Mouse (Mus musculus) lung, postnatal 4 days (tissue): Measurements from ENCODE around the gene Polr1d.

Experiments used
- DNase-seq, 2 experiments: peaks; one replicate each; pipeline ENCODE4 v3.0.0; 2021

Polr1d gene

DNA sequence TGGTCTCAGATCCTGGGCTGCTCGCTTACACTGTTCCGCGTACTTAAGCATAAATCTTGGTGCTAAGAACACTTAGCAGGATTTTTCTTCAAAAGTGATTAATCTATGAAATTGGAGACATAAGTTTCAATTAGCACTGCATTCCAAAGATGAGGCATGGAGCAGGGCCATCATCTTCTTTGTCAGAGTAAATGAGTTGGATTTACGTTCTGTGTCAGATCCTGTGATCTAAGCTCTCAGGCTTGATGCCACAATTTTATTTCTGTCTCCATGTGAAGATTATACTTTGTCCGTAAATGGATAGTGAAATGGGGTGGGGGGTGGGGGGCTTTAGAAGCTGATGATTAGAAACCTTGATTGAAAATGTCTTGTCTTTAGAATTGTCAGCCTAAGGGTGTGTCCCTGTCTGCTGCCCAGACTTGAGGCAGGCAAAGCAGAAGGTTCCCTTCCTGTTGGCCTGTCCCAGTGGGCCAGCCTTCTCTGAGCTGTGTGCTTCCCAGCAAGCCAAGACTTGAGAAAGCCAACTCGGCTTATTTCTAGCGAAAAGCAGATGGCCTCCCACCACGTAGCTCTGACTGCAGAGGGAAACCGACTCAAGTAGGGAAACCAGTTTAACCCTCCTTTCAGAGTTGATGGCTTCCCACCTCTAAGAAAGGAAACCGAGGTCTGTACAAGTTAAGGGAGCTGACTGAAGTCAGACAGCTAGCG, 13.6 kb downstream of the Polr1d start:
- no peak for DNase-seq

DNA sequence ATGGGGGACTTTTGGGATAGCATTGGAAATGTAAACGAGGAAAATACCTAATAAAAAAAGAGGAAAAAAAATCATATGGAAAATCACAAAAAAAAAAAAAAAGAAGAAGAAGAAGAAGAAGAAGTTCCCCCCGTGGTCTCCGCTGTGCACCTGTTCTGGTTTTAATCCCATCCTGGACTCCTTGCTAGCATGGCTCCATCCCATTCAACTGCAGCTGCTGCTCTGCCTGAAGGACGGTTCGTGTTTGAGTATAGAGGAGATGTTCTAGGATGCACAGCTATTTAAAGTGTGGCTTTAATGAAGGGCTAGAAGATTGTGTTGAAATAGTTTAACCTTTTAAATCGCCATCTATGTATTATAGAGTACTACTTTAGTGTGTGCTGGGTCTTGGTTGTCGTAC, 15.6 kb downstream of the Polr1d start:
- DNase-seq, result no peak

DNA sequence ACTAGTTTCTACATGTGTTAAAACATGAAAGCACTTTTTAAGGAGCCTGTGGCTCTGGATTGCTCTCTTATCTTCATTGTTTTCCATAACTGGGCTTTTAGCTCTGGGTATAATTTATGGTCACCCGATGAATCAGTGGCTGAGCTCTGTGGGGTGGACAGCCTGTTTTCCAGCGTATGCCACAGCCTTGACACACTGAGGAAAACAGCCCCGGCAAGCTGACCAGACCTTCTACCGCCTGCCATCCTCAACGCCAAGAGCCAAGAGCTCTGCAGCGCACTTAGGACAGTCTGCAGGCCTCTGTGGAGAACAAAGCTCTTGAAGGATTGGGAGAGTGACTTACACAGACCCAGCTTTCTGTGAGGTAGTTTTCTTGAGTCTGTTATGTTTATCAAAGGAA, 17.4 kb downstream of the Polr1d start:
- DNase-seq, result no peak

- DNase-seq, result no peak
These were observed 19.7 kb downstream of the Polr1d start for GRCm38 (mm10) chr5:147096586-147096985.

- DNase-seq, result no peak
These were observed 21.8 kb downstream of the Polr1d start for GRCm38 (mm10) chr5:147098667-147099066.

- no peak for DNase-seq
These were observed 23.3 kb downstream of the Polr1d start for GRCm38 (mm10) chr5:147100180-147100579.

DNA sequence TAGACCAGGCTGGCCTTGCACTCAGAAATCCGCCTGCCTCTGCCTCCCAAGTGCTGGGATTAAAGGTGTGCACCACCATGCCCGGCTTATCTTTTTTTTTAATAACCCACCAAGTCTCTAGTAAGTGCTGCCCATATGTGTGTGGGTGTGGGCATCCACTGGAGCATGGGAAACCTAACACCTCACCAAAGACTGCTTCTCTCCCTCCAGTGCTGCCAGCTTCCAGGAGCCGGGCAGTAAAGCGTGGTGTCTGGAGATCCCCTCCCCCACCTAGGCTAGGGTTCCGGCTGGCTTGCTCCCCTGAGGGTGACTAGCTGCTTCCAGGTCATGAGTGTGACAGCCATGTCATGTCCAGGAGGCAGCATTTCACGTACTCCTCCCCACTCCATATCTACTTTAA, 25.4 kb downstream of the Polr1d start:
- no peak for DNase-seq

DNA sequence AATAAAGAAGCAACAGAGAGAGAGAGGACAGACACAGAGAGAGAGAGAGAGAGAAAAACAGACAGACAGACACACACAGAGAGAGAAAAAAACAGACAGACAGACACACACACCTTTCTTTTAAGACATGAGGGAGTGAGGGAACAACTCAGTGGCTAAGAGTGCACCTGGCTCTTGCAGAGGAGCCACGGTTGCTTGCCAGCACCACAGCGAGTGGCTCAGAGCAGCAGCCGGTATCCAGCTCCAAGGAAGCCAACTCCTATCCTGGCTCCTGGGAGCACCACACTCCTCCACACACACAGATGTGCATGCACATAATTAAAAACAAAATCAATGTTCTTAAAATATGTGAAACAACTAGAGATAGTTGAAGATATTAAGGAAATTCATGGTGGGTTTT, 30.4 kb downstream of the Polr1d start:
- DNase-seq, result no peak

GRCm38 (mm10) chr5:147108861-147109591, 32.2 kb downstream of the Polr1d start:
- no peak for DNase-seq

GRCm38 (mm10) chr5:147114738-147115137, 37.9 kb downstream of the Polr1d start:
- DNase-seq, result no peak

- DNase-seq, result no peak
These were observed 38.8 kb downstream of the Polr1d start for GRCm38 (mm10) chr5:147115631-147116030.

DNA sequence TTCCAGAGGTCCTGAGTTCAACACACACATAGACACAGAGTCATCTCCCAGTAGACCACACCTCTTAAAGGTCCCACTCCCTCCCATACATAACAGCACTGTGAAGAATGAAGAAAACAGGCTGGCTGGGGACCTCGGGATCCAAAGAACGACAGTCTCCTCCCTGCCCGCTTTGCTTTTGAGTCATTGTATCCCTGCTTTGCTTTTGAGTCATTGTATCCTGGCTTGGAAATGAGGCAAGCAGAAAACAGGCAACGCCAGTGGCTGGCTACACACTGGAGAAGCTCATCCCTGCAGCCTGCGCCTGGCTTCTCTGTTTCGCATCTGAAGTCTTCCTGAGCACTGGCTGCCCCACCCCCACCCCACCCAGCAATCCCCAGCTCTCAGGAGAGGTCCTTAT, 40.2 kb downstream of the Polr1d start:
- no peak for DNase-seq

DNA sequence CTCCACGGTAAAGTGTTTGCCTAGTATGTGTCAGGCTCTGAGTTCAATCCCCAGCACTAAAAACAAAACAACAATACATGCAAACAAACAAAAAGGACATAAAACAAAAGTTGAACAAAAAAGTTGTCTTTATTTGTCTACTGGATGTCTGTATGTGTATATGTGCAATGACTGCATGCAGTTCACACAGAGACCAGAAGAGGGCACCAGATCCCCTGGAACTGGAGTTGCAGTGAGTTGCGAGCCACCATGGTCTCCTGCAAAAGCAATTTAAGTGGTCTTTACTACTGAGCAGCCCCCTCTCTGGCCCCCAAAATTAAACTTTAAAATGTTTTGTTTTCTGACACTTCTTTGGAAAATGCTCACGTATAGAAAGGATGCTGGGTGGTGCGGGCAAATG, 44.3 kb downstream of the Polr1d start:
- no peak for DNase-seq

- DNase-seq, result no peak
These were observed 47.9 kb downstream of the Polr1d start for GRCm38 (mm10) chr5:147124794-147125193.

DNA sequence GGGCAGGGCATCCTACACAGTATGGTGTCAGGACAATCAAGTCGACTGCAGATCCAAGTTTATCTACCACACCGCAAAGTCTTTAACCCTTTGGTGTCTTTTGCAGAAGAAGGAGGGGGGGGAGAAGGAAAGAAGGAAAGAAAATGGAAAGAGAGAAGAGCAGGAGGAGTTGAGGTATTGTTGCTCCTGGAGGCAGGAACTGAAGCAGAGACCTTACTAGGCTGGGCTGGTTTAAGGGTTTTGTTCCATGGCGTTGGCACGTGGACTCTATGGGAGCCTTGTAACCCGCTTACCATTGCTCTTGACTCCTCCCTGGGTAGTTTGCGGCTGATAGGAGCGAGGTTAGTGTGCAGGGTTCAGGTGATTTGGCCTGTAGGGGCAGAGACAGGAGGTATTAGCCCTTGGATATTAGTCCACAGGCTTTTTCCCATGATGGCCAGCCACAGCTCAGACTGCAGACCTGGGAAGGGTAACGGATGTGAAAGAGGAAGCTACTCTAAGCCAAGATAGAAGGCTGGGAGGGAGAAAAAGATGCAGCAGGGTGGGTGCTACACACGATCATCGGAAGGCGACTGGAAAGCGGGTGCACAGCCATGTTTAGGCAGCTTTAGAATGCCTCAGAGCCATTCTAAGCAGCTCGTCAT, 48.8 kb downstream of the Polr1d start:
- DNase-seq, result no peak

DNA sequence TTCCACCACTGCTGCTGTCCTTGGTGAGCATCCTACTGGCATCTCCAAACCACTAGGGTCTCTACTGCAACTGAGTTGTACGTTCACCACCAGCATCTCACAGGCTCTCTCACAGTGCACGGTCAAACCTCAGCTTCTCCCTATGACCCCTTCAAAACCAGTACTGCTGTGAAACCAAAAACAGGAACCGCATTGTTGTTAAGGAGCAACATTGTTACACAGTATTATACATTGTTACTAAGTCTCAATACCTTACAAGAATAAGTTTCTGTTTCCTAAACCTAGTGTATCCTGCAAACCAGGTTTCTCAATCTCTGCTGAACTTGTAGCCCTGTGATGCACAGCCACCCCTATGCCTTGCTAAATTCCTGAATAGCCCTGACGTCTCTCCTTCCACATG, 51.0 kb downstream of the Polr1d start:
- no peak for DNase-seq

DNA sequence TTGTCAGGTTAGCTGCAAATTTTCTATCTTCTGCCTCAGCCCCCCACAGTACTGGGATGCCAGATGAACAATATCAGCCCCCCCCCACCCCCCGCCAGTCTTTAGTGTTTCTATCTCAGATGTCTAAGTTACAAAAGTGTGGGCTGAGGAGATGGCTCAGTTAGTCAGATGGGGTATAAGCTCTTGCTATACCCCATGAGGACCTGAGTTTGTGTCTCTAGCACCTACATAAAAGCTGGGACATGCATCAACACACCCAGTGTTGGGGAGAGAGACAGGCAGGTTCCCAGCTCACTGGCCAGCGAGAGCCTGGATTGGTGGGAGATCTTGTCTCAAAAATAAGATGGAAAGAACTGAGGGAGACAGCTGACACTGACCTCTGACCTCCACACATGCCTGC, 52.6 kb downstream of the Polr1d start:
- no peak for DNase-seq

- DNase-seq, result no peak
These were observed 55.1 kb downstream of the Polr1d start for GRCm38 (mm10) chr5:147131912-147132311.

DNA sequence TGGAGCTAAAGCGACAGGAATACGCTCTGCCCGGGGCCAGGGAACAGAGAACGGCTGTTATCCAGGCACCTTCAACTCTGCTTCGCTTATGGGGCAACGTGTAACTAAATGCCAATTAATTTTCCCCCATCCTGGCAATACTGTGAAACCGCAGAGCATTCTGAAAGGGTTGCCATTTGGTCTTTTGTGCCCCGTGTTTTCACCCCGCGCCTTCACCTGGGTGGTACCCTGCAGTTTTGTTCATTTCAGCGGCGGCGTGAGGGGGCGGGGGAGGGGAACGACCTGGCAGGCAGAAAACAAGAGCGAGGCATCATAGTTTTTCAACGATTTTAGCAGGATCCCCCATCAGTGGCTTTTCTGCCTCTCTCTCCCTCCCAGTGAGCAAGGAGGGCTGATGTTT, 56.8 kb downstream of the Polr1d start:
- no peak for DNase-seq

DNA sequence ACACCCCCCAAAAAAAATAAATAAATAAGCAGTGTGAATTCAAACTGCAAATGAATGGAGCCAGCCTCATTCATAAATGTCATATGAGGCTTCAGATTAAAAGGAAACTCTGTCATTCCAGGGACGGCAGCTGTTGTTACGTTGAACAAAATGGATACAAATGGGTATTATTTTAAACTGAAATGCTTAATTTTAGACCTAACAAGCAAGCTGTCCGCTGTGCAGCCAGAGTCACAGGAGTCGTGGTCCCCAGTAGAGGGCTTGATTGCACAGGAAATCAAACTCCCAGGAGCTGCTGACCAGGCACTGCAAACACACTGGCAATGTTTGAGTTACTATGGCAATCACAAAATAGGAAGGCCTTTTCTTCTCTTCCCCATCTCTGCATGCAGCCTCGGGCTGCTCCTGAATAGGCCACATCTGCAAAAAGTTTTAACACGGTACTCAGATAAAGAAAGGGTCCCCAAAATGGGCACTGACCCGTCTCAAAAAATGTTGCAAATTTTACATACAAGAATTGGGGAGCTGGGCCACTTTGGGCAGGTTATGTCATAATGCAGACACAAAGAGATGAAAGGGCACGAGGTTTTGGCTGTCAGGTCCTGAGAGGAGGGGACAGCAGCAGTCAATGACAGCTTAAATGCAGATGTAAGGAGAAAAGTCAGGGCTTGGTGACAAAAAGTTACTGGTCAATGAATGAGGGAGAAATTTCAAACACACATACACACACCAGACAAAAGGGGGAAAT, 57.7 kb downstream of the Polr1d start:
- no peak for DNase-seq

DNA sequence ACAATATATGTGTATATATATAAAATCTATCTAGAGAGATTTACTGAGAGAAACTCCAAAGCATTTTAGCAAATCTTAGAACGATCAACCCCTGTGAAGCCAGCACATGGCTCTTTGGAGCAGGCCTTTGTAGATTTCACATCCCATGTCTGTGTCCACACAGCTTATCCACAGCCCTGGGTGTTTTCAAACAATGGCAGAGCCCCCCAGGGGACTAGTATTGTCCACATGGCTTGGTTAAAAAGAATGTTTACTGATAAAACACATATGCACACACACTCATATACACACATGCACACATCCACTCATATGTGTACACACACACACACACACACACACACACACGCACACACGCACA, 58.2 kb downstream of the Polr1d start:
- DNase-seq, result no peak

DNA sequence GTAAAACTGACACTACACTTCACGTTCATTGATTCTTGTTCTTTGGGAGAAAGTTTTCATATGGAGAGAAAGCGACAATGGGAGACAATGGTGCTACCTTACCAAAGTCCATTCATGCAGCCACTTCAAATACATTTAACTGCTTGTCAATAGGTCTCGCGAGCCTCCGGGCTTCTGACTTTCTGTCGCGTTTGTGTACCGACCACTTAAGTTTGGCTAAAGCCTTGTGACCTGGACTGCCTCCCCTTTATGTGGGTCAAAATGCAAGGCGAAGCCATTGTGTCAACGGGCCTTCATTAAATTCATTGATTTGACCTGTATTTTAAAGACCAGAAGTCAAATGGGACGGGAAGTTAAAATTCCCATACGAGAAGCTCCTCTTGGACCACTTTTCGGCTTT, 59.1 kb downstream of the Polr1d start:
- no peak for DNase-seq

DNA sequence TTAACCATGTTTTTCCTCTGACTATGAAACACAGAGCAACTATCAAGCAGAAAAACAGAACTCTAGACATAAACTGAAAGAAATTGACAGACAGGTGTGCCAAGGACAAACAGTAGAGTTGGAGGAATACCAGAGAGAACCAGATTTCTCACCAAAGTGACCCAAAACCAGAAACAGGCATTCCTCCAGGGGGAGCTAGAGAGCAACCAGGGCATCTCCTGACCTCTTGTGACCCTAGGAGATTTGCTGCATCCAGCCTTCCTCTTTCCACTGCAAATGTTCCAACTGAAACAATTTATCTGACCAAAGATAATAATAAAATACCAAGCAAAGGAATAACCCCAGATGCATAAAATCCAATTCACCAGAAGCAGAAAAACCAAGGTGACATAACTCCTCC, 70.5 kb downstream of the Polr1d start:
- no peak for DNase-seq
